Mouse (Mus musculus): Measurements from ENCODE around the gene Prlh. TPM values are rescaled to one million over a fixed set of nuclear protein-coding genes. Genes with fewer than 3 reads are reported as not detected.

Prlh gene
- polyA plus RNA-seq, 1 experiment from 2014 or later = not detected

DNA sequence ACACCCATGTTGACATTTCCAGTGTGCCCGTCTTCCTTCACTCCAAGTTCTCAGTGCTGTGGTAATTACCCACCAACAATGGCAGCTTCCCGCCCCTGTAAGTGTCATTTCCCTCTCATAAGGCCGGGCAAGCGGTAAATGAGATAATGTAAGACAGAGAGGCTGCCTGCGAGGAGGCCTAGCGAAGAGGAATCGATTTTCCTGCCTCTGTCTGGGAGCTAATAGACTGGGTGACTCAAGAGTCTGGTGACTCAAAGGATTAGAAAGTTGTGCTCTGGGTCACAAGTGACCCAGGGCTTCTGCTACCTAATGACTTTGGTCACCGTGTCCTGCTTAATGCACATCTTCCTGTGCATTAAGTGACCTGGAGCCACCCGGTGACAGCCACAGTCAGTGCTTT lies 15.9 kb upstream of the Prlh start:
- H3K4me3 ChIP-seq (ENCODE audit: low read depth, low read length) = no peak overlapping the region
- no peak overlapping the region for H3K4me2 ChIP-seq (ENCODE audit: low read depth, low read length, severe bottlenecking)
- H3K9me3 ChIP-seq (ENCODE audit: control insufficient read depth, low read length) = no peaks in the 10 kb centered on the region
- no peak overlapping the region for H3K9ac ChIP-seq (ENCODE audit: low read length)
- H3K27ac ChIP-seq (ENCODE audit: low read depth, low read length) = no peak overlapping the region
- DNase-seq (ENCODE audit: low spot score) = no peak
- WGBS = 66% methylated on average over 9 of the region's 9 CpGs
- H3K4me1 ChIP-seq (replicated peaks; ENCODE audit: control insufficient read depth, insufficient read depth, low read length) = no peaks in the 10 kb centered on the region
- no peaks in the 10 kb centered on the region for H3K27me3 ChIP-seq (ENCODE audit: control insufficient read depth, insufficient read depth, low read length)
- ATAC-seq (replicated peaks; ENCODE audit: low FRiP score) = no peak
- no peaks in the 10 kb centered on the region for H3K36me3 ChIP-seq (ENCODE audit: control insufficient read depth, insufficient read depth, low read length)

DNA sequence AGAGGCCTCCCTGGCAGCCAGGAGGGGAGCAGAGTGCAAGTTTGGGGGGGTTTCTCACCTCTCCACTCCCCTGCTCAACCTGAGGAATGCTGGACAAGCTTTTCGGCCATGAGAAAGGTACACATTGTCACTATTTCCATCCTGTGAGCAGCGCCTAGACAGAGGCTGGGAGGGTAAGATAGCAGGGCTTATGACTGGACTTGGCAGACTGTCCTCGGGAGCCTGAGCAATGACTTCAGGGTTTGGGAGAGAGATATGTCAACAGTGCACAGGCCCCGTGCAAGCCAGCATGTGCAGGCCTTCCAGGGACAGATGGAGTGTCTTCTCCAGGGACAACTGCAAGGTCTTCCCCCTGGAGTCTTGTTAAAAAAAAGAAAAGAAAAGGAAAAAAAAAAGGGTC lies 12.9 kb upstream of the Prlh start:
- Histone ChIP-seq H3K4me1 (replicated peaks; ENCODE audit: control insufficient read depth, insufficient read depth, low read length) (no peaks in the 10 kb centered on the region), H3K4me3 (ENCODE audit: low read depth, low read length) (no peak overlapping the region), H3K9ac (ENCODE audit: low read length) (no peak overlapping the region), H3K36me3 (ENCODE audit: control insufficient read depth, insufficient read depth, low read length) (no peaks in the 10 kb centered on the region), H3K27me3 (ENCODE audit: control insufficient read depth, insufficient read depth, low read length) (no peaks in the 10 kb centered on the region), H3K27ac (ENCODE audit: low read depth, low read length) (no peak overlapping the region), H3K4me2 (ENCODE audit: low read depth, low read length, severe bottlenecking) (no peak overlapping the region), H3K9me3 (ENCODE audit: control insufficient read depth, low read length) (no peaks in the 10 kb centered on the region)
- WGBS = 79% methylated on average over 4 of the region's 4 CpGs
- ATAC-seq (replicated peaks; ENCODE audit: low FRiP score) (no peak), DNase-seq (ENCODE audit: low spot score) (no peak)

DNA sequence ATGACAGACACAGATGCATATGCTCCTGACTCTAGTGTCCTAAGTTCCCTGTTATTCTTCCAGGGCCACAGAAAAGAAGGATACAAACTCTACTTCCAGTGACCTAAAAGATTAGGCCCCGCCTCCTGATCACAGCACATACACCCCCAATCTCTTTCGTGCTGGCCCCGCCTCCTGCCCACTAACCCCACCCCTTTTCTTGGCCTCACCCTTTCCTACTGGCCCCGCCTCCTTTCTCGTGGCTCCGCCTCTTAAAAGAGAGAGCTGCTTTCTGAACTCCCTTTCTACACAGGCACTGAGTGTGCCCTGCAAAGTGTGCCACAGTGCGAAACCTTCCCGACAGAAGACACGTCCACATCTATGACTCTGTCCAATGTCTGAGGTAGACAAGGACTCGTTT lies 7.7 kb upstream of the Prlh start:
- Histone ChIP-seq H3K36me3 (ENCODE audit: control insufficient read depth, insufficient read depth, low read length) (no peaks in the 10 kb centered on the region), H3K9ac (ENCODE audit: low read length) (no peak overlapping the region), H3K4me2 (ENCODE audit: low read depth, low read length, severe bottlenecking) (no peak overlapping the region), H3K27ac (ENCODE audit: low read depth, low read length) (no peak overlapping the region), H3K27me3 (ENCODE audit: control insufficient read depth, insufficient read depth, low read length) (no peaks in the 10 kb centered on the region), H3K4me3 (ENCODE audit: low read depth, low read length) (no peak overlapping the region), H3K4me1 (replicated peaks; ENCODE audit: control insufficient read depth, insufficient read depth, low read length) (no peaks in the 10 kb centered on the region), H3K9me3 (ENCODE audit: control insufficient read depth, low read length) (no peaks in the 10 kb centered on the region)
- no peak for ATAC-seq (replicated peaks; ENCODE audit: low FRiP score)
- WGBS = 61% methylated on average over 10 of the region's 10 CpGs
- no peak for DNase-seq (ENCODE audit: low spot score)

DNA sequence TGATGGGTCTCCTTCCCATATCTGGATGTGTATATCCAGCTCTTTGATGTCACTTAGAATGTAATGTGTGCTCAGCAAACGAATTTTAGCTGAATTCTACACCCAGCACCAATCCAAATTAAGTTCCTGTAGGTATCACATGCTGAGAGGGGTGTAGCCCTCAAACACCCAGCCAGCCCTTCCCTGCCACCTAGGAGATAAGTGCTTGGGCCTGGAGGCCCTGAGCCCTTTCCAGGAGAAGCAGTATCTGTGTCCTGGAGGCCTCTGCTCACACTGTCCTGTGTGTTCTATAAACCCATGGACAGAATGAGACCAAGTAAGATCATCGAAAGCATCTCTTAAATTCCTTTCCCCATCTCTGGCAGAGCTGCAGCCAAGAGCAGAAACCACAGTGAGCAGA lies 5.7 kb upstream of the Prlh start:
- H3K4me3 ChIP-seq (ENCODE audit: low read depth, low read length) = no peak overlapping the region
- H3K9ac ChIP-seq (ENCODE audit: low read length) = no peak overlapping the region
- DNase-seq (ENCODE audit: low spot score) (no peak), ATAC-seq (replicated peaks; ENCODE audit: low FRiP score) (no peak)
- no peaks in the 10 kb centered on the region for H3K4me1 ChIP-seq (replicated peaks; ENCODE audit: control insufficient read depth, insufficient read depth, low read length)
- no peak overlapping the region for H3K4me2 ChIP-seq (ENCODE audit: low read depth, low read length, severe bottlenecking)
- 63% methylated on average over 2 of the region's 2 CpGs for WGBS
- H3K9me3 ChIP-seq (ENCODE audit: control insufficient read depth, low read length) = no peaks in the 10 kb centered on the region
- H3K36me3 ChIP-seq (ENCODE audit: control insufficient read depth, insufficient read depth, low read length) = no peaks in the 10 kb centered on the region
- H3K27ac ChIP-seq (ENCODE audit: low read depth, low read length) = no peak overlapping the region
- no peaks in the 10 kb centered on the region for H3K27me3 ChIP-seq (ENCODE audit: control insufficient read depth, insufficient read depth, low read length)

DNA sequence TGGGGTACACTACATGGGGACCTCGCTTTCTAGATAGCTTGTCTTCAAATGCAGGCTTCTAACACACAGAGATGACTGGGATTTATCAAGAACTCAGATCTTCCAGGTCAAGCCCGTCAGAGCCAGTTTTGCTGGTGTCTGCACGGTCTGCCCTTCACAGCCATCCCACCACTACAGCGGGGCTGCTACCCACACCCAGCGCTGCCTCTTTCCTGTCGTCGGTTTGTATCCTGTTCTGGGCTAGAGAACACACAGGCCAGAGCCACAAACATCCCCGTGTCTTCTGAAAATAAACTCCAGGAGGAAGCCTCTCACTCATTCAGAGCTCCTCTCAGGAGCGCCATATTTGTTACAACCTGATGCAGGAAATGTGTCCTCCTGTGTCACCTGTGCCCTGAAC lies 3.6 kb upstream of the Prlh start:
- WGBS = 79% methylated on average over 9 of the region's 9 CpGs
- H3K4me3 ChIP-seq (ENCODE audit: low read depth, low read length) = no peak overlapping the region

DNA sequence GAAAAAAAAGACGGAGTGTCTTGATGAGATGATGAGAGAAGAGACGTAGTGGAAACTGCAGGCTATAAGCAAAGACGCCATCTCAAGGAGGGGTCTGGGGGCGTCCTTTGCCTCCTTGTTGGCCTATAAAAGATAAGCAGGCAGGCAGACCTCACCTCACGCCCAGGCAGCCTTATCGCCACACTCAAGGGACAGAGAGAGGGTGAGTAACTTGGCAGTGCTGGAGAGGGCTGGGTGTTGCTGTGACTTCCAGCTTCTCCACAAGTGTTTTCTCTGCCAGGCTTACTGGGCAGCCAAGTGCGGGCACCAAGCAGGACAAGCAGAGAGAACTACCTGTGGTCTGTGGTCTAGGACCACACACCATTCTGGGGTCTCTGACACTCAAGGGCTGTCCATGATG lies 1.2 kb upstream of the Prlh start:
- DNase-seq (ENCODE audit: low spot score) = no peak
- Histone ChIP-seq H3K27me3 (ENCODE audit: control insufficient read depth, insufficient read depth, low read length) (no peaks in the 10 kb centered on the region), H3K4me1 (replicated peaks; ENCODE audit: control insufficient read depth, insufficient read depth, low read length) (no peaks in the 10 kb centered on the region), H3K27ac (ENCODE audit: low read depth, low read length) (no peak overlapping the region), H3K36me3 (ENCODE audit: control insufficient read depth, insufficient read depth, low read length) (no peaks in the 10 kb centered on the region), H3K9ac (ENCODE audit: low read length) (no peak overlapping the region), H3K4me2 (ENCODE audit: low read depth, low read length, severe bottlenecking) (no peak overlapping the region), H3K9me3 (ENCODE audit: control insufficient read depth, low read length) (no peaks in the 10 kb centered on the region), H3K4me3 (ENCODE audit: low read depth, low read length) (no peak overlapping the region)
- no peak for ATAC-seq (replicated peaks; ENCODE audit: low FRiP score)
- 85% methylated on average over 7 of the region's 7 CpGs for WGBS

More for the DNA sequence above, 3.6 kb upstream of the Prlh start:
- H3K36me3 ChIP-seq (ENCODE audit: control insufficient read depth, insufficient read depth, low read length) = no peaks in the 10 kb centered on the region
- no peaks in the 10 kb centered on the region for H3K4me1 ChIP-seq (replicated peaks; ENCODE audit: control insufficient read depth, insufficient read depth, low read length)
- no peak overlapping the region for H3K9ac ChIP-seq (ENCODE audit: low read length)
- H3K27ac ChIP-seq (ENCODE audit: low read depth, low read length) = no peak overlapping the region
- ATAC-seq (replicated peaks; ENCODE audit: low FRiP score) (no peak), DNase-seq (ENCODE audit: low spot score) (no peak)
- H3K9me3 ChIP-seq (ENCODE audit: control insufficient read depth, low read length) = no peaks in the 10 kb centered on the region
- H3K27me3 ChIP-seq (ENCODE audit: control insufficient read depth, insufficient read depth, low read length) = no peaks in the 10 kb centered on the region
- H3K4me2 ChIP-seq (ENCODE audit: low read depth, low read length, severe bottlenecking) = no peak overlapping the region

DNA sequence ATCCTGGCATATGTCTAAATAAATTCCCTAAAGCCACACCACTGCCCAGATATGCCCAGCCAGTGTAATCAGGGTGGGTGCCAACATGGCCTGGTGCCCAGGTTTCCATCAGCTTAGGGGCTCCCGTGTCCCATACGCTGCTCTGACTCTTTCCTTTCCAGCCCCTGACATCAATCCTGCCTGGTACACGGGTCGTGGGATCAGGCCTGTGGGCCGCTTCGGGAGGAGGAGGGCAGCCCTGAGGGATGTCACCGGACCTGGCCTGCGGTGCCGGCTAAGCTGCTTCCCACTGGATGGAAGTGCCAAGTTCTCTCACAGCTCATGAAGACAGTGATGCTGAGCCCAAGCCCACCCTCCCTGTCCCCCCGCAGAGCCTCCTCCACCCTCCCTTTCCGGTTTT lies 780 bp downstream of the Prlh start:
- no peaks in the 10 kb centered on the region for H3K27me3 ChIP-seq (ENCODE audit: control insufficient read depth, insufficient read depth, low read length)
- no peak overlapping the region for H3K4me3 ChIP-seq (ENCODE audit: low read depth, low read length)
- no peaks in the 10 kb centered on the region for H3K36me3 ChIP-seq (ENCODE audit: control insufficient read depth, insufficient read depth, low read length)
- ATAC-seq (replicated peaks; ENCODE audit: low FRiP score) (no peak), DNase-seq (ENCODE audit: low spot score) (no peak)
- no peak overlapping the region for H3K4me2 ChIP-seq (ENCODE audit: low read depth, low read length, severe bottlenecking)
- no peaks in the 10 kb centered on the region for H3K4me1 ChIP-seq (replicated peaks; ENCODE audit: control insufficient read depth, insufficient read depth, low read length)
- no peak overlapping the region for H3K27ac ChIP-seq (ENCODE audit: low read depth, low read length)
- H3K9ac ChIP-seq (ENCODE audit: low read length) = no peak overlapping the region
- H3K9me3 ChIP-seq (ENCODE audit: control insufficient read depth, low read length) = no peaks in the 10 kb centered on the region
- WGBS = 85% methylated on average over 11 of the region's 11 CpGs

DNA sequence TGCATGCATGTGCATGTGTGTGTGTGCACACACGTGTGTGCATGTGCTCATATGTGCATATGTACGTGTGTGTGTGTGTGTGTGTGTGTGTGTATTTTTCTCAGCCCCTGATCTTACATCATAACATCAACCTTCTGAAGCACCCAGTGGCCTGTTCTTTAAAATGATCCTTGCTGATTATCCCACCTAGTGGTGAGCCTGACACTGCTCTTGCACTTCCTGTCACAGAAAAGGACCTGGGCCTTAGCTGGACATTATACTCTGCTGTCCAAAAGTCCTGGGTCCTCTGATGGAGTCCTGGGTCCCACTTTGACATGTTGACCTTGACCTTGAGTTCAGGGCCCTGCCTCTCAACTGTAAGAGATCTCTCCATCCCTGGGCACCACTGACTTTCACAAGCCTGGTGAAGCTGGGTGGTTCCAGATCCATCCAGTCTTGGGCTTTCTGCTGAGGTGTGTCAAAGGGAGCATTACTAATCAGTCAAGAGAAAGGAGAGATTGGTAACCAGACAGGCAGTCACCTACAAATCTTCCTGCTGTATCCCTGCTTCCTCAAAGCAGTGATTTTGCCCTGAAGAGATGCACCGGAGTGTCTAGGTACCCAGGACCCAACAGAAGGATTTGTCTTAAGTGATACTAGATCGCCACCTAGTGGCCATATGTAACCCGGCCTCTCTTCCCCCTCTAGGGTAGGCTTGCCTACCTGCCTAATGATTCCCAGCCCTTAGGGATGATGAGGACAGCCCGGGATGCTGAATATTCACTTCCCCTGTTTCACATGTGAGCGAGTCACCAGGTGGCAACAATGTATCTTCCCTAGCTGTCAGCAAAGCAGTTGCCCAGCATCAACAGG lies 3.6 kb downstream of the Prlh start:
- Histone ChIP-seq H3K36me3 (ENCODE audit: control insufficient read depth, insufficient read depth, low read length) (no peaks in the 10 kb centered on the region), H3K9me3 (ENCODE audit: control insufficient read depth, low read length) (no peaks in the 10 kb centered on the region), H3K4me2 (ENCODE audit: low read depth, low read length, severe bottlenecking) (no peak overlapping the region), H3K9ac (ENCODE audit: low read length) (no peak overlapping the region), H3K27me3 (ENCODE audit: control insufficient read depth, insufficient read depth, low read length) (no peaks in the 10 kb centered on the region), H3K4me3 (ENCODE audit: low read depth, low read length) (no peak overlapping the region), H3K4me1 (replicated peaks; ENCODE audit: control insufficient read depth, insufficient read depth, low read length) (no peaks in the 10 kb centered on the region), H3K27ac (ENCODE audit: low read depth, low read length) (no peak overlapping the region)
- WGBS = 36% methylated on average over 7 of the region's 7 CpGs
- DNase-seq (ENCODE audit: low spot score) = peak; percentile 80
- peak; percentile 58; the same call in 1 of the 2 replicates for ATAC-seq (replicated peaks; ENCODE audit: low FRiP score)

DNA sequence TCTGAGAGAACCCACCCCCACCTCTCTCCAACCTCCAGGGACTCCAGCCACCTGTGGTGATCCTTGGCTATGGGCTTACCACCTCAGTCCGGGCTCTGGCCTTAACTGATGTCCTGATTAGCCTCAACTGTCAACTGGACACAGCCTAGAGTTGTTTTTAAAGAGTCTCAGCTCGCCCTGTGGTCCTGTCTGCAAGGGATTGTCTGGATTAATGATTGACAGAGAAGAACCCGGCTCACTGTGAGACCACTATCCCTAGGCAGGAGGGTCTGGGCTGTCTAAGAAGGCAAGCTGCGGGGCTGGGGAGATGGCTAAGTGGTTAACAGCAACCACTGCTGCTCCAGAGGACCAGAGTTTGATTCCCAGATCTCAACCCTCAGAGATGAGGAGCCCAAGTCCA lies 9.6 kb downstream of the Prlh start:
- H3K9me3 ChIP-seq (ENCODE audit: control insufficient read depth, low read length) = no peaks in the 10 kb centered on the region
- WGBS = 53% methylated on average over 4 of the region's 4 CpGs
- no peak for ATAC-seq (replicated peaks; ENCODE audit: low FRiP score)
- no peak overlapping the region for H3K4me3 ChIP-seq (ENCODE audit: low read depth, low read length)
- no peaks in the 10 kb centered on the region for H3K4me1 ChIP-seq (replicated peaks; ENCODE audit: control insufficient read depth, insufficient read depth, low read length)
- DNase-seq (ENCODE audit: low spot score) = no peak
- H3K4me2 ChIP-seq (ENCODE audit: low read depth, low read length, severe bottlenecking) = no peak overlapping the region
- H3K27me3 ChIP-seq (ENCODE audit: control insufficient read depth, insufficient read depth, low read length) = no peaks in the 10 kb centered on the region
- no peak overlapping the region for H3K9ac ChIP-seq (ENCODE audit: low read length)
- H3K27ac ChIP-seq (ENCODE audit: low read depth, low read length) = no peak overlapping the region
- H3K36me3 ChIP-seq (ENCODE audit: control insufficient read depth, insufficient read depth, low read length) = no peaks in the 10 kb centered on the region

Data from forebrain, embryonic 11.5 days (tissue).